Mouse (Mus musculus) CH12.LX (cell line): ENCODE results near the gene Slc17a4.

Source experiments
- CTCF ChIP-seq, 2 experiments: IDR thresholded peaks in 1 of 2; conservative IDR thresholded peaks in 1 of 2; 2 replicates each; pipeline ENCODE4 v1.5.1; 2011 to 2012; ENCODE audit warnings: low read depth in 2 of 2, low read length in 2 of 2, improper control_type of control experiment in 1 of 2, inconsistent platforms in 1 of 2, mild to moderate bottlenecking in 1 of 2, moderate library complexity in 1 of 2
- EP300 ChIP-seq: IDR thresholded peaks from 2 replicates; pipeline ENCODE4 v1.6.1; 2011; ENCODE audit warnings: low read length, improper control_type of control experiment
- MAX ChIP-seq: IDR thresholded peaks from 2 replicates; pipeline ENCODE4 v1.6.1; 2011; ENCODE audit warnings: low read length, improper control_type of control experiment
- NRF1 ChIP-seq: IDR thresholded peaks from 2 replicates; pipeline ENCODE4 v1.6.1; 2014; ENCODE audit warnings: low read depth, mild to moderate bottlenecking, inconsistent platforms, low read length, improper control_type of control experiment, moderate library complexity
- POLR2A ChIP-seq: IDR thresholded peaks from 2 replicates; pipeline ENCODE4 v1.6.1; 2011; ENCODE audit warnings: low read depth, mild to moderate bottlenecking, improper control_type of control experiment, low read length

GRCm38 (mm10) chr13:23938699-23939098 is 23.9 kb upstream of the Slc17a4 start:
- no peak for TF ChIP-seq MAX
- TF ChIP-seq NRF1 = no peak
- no peak for TF ChIP-seq CTCF (conservative IDR thresholded peaks at IDR 0.05 in 1 of 2, IDR thresholded peaks at IDR 0.05 in 1 of 2; ENCODE audit: low read depth in 2 of 2, low read length in 2 of 2)
- TF ChIP-seq EP300 = no peak
- TF ChIP-seq POLR2A = no peak
